7 mouse cellular contexts compared by ENCODE assay signal in the genomic region with DNA sequence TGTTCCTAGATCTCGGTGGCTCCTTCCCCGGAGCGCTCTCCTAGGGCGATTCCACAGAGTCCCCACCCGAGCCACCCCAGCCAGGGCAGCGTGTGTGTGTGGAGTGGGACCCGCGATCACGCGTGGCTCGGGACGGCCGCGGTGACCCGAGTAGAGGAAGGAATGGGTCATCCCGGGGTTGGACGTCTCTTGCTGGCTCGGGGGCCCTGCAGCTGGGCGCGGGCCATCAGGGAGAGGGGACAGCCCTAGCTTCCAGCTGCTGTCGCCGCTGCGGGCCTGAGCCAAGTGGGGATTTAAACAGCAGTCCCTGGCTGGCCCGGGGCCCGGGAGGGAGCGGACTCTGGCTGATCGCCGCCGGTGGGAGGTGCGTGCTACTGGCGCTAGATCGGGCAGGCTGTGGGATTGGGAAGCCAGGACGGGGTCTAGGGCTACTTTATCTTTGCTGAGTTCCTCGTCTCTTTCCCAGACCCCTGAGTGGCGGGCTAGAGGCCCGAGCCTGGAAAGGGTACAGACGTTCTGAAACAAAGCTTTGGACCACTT. TPM values are rescaled to one million over a fixed set of nuclear protein-coding genes. Genes with fewer than 3 reads are reported as not detected.
DNase-seq lines count a peak whose midpoint lies in the region; ATAC-seq lines count a peak whose summit lies in the region.

No protein-coding gene starts in this region.

- H3K4me2 ChIP-seq in midbrain, embryonic 12.5 days (replicated peaks): peak overlapping the region; percentile 66

- peak; percentile 97 for DNase-seq in adrenal gland, postnatal 14 days
- DNase-seq in embryonic facial prominence, embryonic 10.5 days (ENCODE audit: low spot score): peak; percentile 89
- DNase-seq in heart, adult 11 months: peak; percentile 99
- DNase-seq in kidney, adult 18-20 months: peak; percentile 96
- DNase-seq in limb, embryonic 10.5 days (ENCODE audit: low spot score): peak; percentile 88
- peak; percentile 58 to 71 for DNase-seq in spleen, adult 18-20 months

- H3K27ac ChIP-seq in embryonic facial prominence, embryonic 10.5 days (replicated peaks): peak overlapping the region; percentile 98
- H3K27ac ChIP-seq in limb, embryonic 10.5 days: peak overlapping the region; percentile 99
- peak overlapping the region; percentile 98 for H3K27ac ChIP-seq in midbrain, embryonic 12.5 days (replicated peaks)

- peaks cover 35% of the 10 kb centered on the region for H3K4me1 ChIP-seq in embryonic facial prominence, embryonic 10.5 days
- H3K4me1 ChIP-seq in limb, embryonic 10.5 days: peaks cover 42% of the 10 kb centered on the region
- H3K4me1 ChIP-seq in midbrain, embryonic 12.5 days: peaks cover 24% of the 10 kb centered on the region

- H3K9ac ChIP-seq in midbrain, embryonic 12.5 days (replicated peaks): peak overlapping the region; percentile 95

- no peaks in the 10 kb centered on the region for H3K9me3 ChIP-seq in embryonic facial prominence, embryonic 10.5 days
- no peaks in the 10 kb centered on the region for H3K9me3 ChIP-seq in limb, embryonic 10.5 days (replicated peaks)
- no peaks in the 10 kb centered on the region for H3K9me3 ChIP-seq in midbrain, embryonic 12.5 days

- H3K4me3 ChIP-seq in embryonic facial prominence, embryonic 10.5 days: peak overlapping the region; percentile 98
- peak overlapping the region; percentile 97 for H3K4me3 ChIP-seq in limb, embryonic 10.5 days
- peak overlapping the region; percentile 93 for H3K4me3 ChIP-seq in midbrain, embryonic 12.5 days

- H3K27me3 ChIP-seq in embryonic facial prominence, embryonic 10.5 days (replicated peaks; ENCODE audit: low read depth, poor library complexity, severe bottlenecking): no peaks in the 10 kb centered on the region
- H3K27me3 ChIP-seq in limb, embryonic 10.5 days (ENCODE audit: low read depth, poor library complexity, severe bottlenecking): no peaks in the 10 kb centered on the region
- no peaks in the 10 kb centered on the region for H3K27me3 ChIP-seq in midbrain, embryonic 12.5 days

- under 1% methylated on average over 37 of the region's 37 CpGs for WGBS in embryonic facial prominence, embryonic 10.5 days
- under 1% methylated on average over 37 of the region's 37 CpGs for WGBS in limb, embryonic 10.5 days
- under 1% methylated on average over 37 of the region's 37 CpGs for whole genome bisulfite sequencing in midbrain, embryonic 12.5 days

- peaks cover 30% of the 10 kb centered on the region for H3K36me3 ChIP-seq in embryonic facial prominence, embryonic 10.5 days (replicated peaks)
- H3K36me3 ChIP-seq in limb, embryonic 10.5 days: peaks cover 30% of the 10 kb centered on the region
- H3K36me3 ChIP-seq in midbrain, embryonic 12.5 days: peaks cover 20% of the 10 kb centered on the region

- ATAC-seq in midbrain, embryonic 12.5 days (ENCODE audit: low FRiP score, low read depth): peak; percentile 76

RNA-seq across cellular contexts. Expression of a gene that starts 0.8 kb away (rescaled TPM):
- 32.5 and 41.5 TPM in 2 replicates for total RNA-seq in adrenal gland, postnatal 14 days (2021)
- 28.9 and 33.9 TPM in 2 replicates for polyA plus RNA-seq in embryonic facial prominence, embryonic 10.5 days (2016; fragmentation: Nextera tagmentation; extraction: Ambion mirVana)
- polyA plus RNA-seq in limb, embryonic 10.5 days (2016; fragmentation: Nextera tagmentation; extraction: Ambion mirVana): 31.6 and 34.6 TPM in 2 replicates
- polyA plus RNA-seq in midbrain, embryonic 12.5 days (2016; fragmentation: Nextera tagmentation; extraction: Ambion mirVana): 37.6 and 39.0 TPM in 2 replicates

Comparison
In these comparisons a context has a peak if more than half of its experiments do, and no peak if none do; other contexts are left out.
1. Peak in every context shown above with its lines: DNase-seq, ATAC-seq, H3K4me3 ChIP-seq and H3K27ac ChIP-seq.